Mouse (Mus musculus): ENCODE data around the gene Swsap1. TPM values are rescaled to one million over a fixed set of nuclear protein-coding genes. Genes with fewer than 3 reads are reported as not detected.

Gene Swsap1
- total RNA-seq, 2 experiments from 2014 or later: 12.3 to 14.2 TPM

DNA sequence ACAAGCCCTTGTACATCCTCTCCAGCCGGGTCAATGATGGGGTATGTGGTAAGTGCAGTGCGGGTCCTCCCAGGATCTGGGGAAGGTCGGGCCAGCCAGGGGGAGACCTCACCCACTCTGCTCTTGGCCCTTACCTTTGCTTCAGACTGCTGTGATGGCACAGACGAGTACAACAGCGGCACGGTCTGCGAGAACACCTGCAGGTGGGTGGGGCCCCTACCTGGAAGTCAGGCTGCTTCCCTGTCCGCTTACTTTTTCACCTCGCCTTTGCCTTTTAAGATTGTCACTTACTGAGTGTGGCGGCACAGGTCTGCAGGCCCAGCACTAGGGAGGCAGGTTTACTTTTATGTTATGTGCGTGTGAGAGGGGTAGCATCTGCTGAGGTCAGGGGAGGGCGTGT, 49.0 kb downstream of the Swsap1 start:
- DNase-seq (ENCODE audit: low spot score in 2 of 2): no peak

Other genes with a start within 250 kb of the Swsap1 start
- 100 to 1,000 TPM; 135 to 173 TPM for gene Ldlr, start 232.3 kb upstream of the Swsap1 start, total RNA-seq (2021)
- gene Spc24, start 195.5 kb upstream of the Swsap1 start, total RNA-seq (2021): 1 to 10 TPM in 1 of 2 experiments, under 1 TPM in 1; 0.56 to 1.1 TPM
- gene Kank2, start 157.0 kb upstream of the Swsap1 start, total RNA-seq (2021): 10 to 100 TPM; 31.1 to 31.3 TPM
- 10 to 100 TPM in 1 of 2 experiments, 1 to 10 TPM in 1; 8.2 to 26.2 TPM for gene Angptl8, start 120.2 kb upstream of the Swsap1 start, total RNA-seq (2021)
- gene Dock6, start 103.1 kb upstream of the Swsap1 start, total RNA-seq (2021): 10 to 100 TPM; 29.7 to 36.1 TPM
- 10 to 100 TPM; 40.6 to 43.4 TPM for gene Rab3d, start 37.6 kb upstream of the Swsap1 start, total RNA-seq (2021)
- 10 to 100 TPM; 10.7 to 11.2 TPM for gene Ccdc159, start 28.3 kb upstream of the Swsap1 start, total RNA-seq (2021)
- gene Tmem205, start 28.2 kb upstream of the Swsap1 start, total RNA-seq (2021): 100 to 1,000 TPM; 280 to 531 TPM
- gene Plppr2, start 18.7 kb upstream of the Swsap1 start, total RNA-seq (2021): 10 to 100 TPM; 19.4 to 22.3 TPM
- 1 to 10 TPM; 1.6 to 2.9 TPM for gene Epor, start 7.8 kb downstream of the Swsap1 start, total RNA-seq (2021)
- gene Rgl3, start 33.7 kb downstream of the Swsap1 start, total RNA-seq (2021): 10 to 100 TPM; 19.2 to 51.9 TPM
- gene Ccdc151, start 46.9 kb downstream of the Swsap1 start, total RNA-seq (2021): 1 to 10 TPM in 1 of 2 experiments, under 1 TPM in 1; 0.77 to 1.1 TPM
- 100 to 1,000 TPM; 132 to 173 TPM for gene Prkcsh, start 47.1 kb downstream of the Swsap1 start, total RNA-seq (2021)
- gene Elavl3, start 96.3 kb downstream of the Swsap1 start, total RNA-seq (2021): 1 to 10 TPM; 2.7 to 2.8 TPM
- under 1 TPM in 1 of 2 experiments, not detected in 1; 0.61 TPM for gene Gm49318, start 115.5 kb downstream of the Swsap1 start, total RNA-seq (2021)
- 1 to 10 TPM; 8.4 to 8.7 TPM for gene Zfp653, start 115.6 kb downstream of the Swsap1 start, total RNA-seq (2021)
- 10 to 100 TPM; 49.0 to 64.4 TPM for gene Ecsit, start 129.7 kb downstream of the Swsap1 start, total RNA-seq (2021)
- gene Cnn1, start 143.5 kb downstream of the Swsap1 start, total RNA-seq (2021): 1 to 10 TPM in 1 of 2 experiments, under 1 TPM in 1; 0.99 to 2.7 TPM
- gene Elof1, start 161.4 kb downstream of the Swsap1 start, total RNA-seq (2021): 10 to 100 TPM; 73.3 to 81.8 TPM
- 10 to 100 TPM; 46.9 to 92.0 TPM for gene Acp5, start 180.0 kb downstream of the Swsap1 start, total RNA-seq (2021)
- gene Pigyl, start 201.1 kb downstream of the Swsap1 start, total RNA-seq (2021): 10 to 100 TPM; 42.5 to 44.3 TPM
- gene Zfp872, start 232.3 kb downstream of the Swsap1 start, total RNA-seq (2021): 1 to 10 TPM; 1.8 to 2.0 TPM

Data from adrenal gland, adult 18-20 months (tissue).